Mouse (Mus musculus): ENCODE measurements around the gene Acadvl.

Acadvl gene

DNA sequence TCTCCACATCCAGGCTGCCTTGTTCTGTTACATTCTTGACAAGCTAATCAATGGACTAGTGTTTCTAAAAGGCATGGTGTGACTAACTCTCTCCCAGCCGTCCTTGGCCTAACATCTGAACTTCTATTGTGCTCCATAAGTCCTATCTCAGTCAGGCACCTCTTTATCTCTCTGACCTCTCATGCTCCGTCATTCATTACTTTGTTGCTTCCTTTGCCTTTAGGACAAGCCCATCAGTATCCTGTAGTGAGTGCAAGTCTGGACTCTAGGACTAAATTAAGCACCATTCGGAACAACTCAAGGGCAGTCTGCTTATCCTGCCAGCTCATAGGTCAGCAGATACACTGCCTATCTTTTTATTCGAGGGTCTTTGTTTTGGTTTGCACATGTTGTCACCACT is 38.9 kb downstream of the Acadvl start:
- no peak for DNase-seq

DNA sequence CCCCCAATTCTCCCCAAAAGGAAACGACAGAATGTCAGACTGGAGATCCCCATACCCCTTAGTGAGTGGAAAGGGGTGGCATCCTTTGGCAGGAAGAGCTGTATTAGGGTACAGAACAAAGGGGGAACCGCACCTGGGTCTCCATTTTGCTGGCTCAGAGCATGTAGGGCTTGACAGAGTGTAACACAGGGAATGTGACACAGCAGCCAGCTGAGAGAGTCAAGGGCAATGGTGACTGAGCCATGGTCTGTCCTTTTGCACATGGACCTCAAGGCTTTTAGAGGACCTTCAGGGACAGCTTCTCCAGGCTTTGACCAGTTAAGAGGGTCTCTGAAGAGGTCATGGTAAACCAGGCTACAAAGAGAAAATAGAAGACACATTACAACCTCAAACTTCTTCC is 40.3 kb downstream of the Acadvl start:
- DNase-seq = no peak

DNA sequence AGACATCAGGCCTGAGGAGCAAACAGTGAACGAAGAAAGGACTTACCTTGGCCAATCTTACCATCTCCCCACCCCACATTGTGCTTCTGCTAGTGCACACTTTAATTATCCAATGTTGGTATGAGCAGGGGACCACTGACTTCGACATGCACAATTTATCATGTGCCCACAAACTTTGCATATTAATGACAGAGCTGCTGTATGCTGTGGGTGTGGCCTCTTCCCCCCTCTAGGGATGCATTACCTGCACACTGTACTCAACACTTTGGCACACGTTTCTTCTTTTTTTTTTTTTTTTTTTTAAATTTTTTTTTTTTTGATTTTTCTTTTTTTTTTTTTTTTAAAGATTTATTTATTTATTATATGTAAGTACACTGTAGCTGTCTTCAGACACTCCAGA is 44.4 kb downstream of the Acadvl start:
- no peak for DNase-seq

DNA sequence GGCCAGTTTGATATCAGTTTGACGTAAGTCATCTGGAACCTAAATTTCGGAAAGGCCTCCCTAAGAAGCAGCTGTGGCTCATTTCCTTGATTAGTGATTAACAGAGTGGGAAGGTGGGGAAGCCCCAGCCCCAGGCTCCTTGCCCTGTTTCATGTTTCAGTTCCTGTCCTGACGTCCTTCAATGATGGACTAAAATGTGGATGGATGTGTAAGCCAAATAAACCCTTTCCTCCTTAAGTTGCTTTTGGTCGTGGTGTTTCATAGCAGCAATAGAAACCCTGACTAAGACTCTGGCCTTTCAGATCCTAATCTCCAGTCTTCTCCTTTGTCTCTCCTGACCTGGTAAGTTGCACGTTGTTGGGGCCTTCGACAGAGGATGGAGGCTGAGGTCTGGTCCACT is 45.0 kb downstream of the Acadvl start:
- DNase-seq = no peak

DNA sequence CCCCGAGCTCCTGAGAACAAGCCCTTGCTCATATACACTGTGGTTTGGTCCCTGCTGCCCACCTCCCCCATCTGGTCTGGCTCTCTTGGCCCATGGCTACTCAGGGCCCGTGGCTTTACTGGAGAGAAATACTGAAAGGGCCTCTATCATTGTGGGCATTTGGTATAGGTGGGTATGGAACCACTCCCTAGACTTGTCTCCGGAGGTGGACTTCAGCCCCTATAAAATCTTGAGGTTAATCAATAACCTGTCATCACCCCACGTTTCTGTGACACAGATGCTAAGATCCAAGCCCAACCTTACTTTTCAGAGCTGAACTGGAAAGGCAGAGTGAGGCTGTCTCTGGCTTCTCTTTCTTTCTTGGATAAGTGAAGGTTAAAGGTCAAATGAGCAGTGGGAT is 46.4 kb downstream of the Acadvl start:
- no peak for DNase-seq

DNA sequence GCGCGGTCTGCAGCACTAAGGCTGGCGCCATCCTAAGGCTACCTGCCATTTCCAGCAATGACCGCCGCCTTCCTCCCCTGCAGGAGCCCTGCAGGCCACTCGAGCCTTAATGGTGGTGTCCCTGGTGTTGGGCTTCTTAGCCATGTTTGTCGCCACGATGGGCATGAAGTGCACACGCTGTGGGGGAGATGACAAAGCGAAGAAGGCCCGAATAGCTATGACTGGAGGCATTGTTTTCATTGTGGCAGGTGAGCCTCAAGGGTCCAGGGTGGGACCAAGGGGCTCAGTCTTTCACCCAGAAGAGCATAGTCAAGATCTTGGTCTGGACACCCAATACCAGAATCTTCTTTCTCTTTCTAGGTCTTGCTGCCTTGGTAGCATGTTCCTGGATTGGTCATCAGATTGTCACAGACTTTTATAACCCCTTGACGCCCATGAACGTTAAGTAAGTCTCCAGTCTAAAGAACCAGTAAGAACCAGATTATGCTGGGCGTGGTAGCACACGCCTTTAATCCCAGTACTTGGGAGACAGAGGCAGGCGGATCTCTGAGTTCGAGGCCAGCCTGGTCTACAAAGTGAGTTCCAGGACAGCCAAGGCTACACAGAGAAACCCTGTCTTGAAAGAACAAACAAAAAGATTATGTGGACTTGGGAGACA is 48.2 kb downstream of the Acadvl start:
- DNase-seq = no peak

DNA sequence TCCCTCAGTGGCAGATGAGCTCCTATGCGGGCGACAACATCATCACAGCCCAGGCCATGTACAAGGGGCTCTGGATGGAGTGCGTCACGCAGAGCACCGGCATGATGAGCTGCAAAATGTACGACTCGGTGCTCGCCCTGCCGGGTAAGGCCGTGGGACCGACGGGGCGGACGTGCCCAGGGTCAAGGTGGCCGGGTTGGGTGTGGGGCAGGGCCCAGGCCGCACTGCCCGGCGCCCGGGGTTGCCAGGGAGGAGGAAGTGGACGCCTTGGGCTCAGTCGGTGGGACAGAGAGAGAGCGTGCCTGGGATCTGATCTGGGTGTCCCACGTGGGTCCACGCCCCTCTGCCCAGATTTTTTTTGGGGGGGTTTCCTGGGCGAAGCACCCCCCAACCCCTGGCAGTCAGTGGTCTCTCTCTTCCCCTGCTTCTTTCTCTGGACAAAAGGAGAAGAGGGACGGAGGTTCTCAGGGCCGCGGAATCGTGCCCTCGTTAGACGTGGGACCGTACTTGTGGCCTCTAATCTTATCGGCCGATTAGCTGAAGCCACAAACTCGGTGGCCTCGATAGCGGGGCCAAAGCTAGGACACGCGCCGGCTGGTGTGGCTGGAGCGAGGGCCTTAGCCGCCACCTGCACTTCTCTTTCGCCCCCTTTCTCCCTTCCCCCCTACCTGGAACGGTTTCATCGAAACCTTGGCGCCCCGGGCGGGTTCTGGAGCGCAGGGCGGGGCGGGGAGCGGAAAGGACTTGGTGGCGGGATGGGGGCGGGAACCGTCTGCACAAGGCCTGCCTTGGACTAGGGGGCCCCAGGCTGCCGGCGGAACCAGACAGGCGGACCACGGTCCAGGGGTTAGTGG is 49.0 kb downstream of the Acadvl start:
- no peak for DNase-seq

DNA sequence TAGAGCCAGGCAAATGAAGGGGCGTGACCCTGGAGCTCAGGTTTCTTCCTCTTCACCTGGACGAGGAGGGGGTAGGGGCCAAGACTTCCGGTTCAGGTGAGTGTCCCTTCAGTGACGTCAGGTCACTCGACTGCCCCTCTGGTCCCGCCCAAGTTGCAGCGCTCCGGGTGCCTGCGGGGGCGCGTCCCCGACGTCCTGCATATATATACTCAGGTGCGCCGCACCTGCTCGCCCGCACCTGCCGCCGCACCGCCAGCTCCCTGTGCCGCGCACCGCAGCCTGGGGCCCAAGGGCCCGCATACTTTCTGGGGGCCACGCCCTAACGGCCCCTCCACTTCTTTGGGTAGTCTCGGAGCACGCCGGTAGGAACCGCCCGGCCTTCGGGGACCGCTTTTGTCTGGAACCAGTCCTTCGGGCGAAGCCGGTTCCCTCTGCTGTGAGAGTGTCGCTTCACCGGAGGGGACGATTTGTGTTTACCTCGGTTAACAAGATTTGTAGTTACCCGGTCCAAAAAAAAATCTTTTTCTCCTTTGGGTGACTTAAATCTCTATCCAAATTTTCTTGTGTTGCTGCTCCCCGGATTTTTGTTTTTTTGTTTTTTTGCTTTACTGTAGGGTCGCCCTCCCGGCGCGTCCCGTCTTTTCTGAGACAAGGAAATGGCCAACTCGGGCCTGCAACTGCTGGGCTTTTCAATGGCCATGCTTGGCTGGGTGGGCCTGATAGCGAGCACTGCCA is 49.8 kb downstream of the Acadvl start:
- DNase-seq = no peak

DNA sequence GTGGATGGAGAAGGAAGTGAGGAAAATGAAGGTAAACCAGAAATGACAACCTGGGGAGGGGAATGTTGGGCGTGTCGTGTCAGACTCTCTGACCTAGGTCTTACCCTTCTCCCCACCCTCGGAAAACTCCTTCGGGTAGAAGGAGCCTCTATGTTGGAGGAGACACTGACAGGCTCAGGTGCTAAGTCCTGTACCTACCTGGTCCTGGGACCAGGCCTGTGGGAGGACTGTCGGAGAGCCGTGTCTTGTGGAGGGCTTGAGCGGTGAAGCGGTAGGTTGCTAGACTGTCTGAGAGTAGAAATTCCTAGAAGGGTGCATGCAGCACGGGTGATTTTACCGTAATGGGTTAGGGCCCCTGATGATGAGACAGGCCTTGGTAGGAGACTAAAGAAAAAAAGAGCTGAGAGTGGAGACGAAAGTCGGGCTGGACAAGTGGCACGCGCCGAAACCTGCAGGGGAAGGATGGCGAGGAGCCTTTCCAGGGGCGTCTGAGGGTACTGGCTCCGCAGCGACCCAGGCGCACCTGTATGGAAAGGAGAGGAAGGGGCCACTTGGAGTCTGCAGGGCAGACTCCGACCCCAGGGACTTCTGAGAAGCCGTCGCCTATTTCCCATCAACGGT is 50.5 kb downstream of the Acadvl start, which contains the start of gene Cldn7:
Gene Cldn7, plus strand, starts transcription at position 130 of the 621 bp plus-strand sequence.
- DNase-seq = no peak

DNA sequence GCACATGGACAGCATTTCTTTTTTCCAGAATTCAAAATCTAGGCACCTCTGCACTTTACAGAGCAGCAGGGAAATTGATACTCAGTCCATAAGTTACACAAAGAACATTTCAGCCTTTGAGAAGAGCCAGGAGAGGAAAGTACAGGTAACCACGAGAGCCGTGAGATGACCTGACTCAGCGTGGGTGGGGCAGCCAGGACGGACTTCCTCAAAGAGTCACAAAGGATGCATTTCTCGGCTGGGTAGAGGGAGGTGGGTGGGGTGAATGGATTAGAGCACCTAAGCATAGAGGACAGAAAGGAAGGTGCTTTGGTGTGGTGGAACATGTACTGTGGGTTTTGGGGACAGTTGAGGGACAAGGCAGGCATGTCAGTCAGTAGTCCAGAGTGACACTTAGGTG is 53.4 kb downstream of the Acadvl start:
- DNase-seq = no peak

DNA sequence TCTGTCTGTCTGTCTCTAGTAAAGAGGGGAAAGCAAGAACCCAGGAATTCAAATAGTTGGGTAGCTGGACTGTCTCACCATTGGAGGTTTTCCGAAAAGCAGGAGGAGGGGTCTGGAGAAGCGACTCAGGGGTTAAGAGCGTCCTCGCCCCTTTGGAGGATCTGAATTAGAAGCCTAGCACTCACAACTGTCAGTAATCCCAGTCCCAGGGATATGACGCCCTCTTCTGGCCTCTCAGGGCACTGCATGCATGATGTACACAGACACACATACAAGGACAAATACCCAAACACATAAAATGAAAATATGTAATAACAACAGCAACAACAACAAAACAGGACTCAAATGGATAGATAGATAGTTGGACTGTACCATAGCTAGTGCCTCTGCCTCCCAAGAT is 54.6 kb downstream of the Acadvl start:
- no peak for DNase-seq

Data from cerebellum, adult 9-10 months (tissue).